Mouse (Mus musculus) kidney, adult 8-10 months (tissue): Measurements from ENCODE around the gene Akap13.

ENCODE experiments used
- DNase-seq, 2 experiments: peaks; one replicate each; pipeline ENCODE4 v3.0.0; 2022

Gene Akap13

GRCm38 (mm10) chr7:75684976-75685375 lies 229.6 kb downstream of the Akap13 start:
- no peak for DNase-seq

DNA sequence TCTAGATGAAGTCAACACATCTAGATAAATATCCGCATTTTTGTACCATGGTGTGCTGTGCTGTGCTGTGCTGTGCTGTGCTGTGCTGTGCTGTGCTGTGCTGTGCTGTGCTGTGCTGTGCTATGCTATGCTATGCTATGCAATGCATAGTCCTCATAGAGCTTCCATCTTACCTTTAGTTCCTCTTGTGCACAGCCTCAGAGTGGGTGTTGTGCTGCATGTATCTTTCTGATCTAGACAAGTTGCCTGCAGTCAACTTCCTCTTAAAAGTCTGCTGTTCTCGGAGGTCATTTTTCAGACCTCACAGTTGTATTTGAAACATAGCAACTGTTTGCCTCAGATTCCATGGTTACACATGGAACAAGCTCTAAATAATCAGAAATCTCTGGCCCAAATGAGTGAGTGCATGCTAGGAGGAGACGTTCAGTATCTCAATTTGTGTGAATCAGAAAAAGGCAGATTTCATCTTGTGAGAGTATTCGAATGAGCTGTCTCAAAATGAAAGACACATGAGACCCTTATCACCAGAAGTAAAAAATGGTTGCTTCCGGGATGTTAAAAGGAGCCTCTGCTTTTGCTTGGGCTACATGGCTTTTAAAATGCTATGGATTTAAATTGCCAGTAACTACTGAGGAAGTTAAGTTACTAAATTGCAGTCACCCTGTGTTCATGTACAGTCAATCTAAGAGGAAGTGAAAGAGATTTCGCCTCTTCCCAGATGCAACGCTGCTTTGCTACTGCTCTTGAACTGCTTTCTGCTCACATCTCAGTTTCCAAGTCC lies 230.9 kb downstream of the Akap13 start:
- no peak for DNase-seq

GRCm38 (mm10) chr7:75686827-75687164 lies 231.5 kb downstream of the Akap13 start:
- no peak for DNase-seq

DNA sequence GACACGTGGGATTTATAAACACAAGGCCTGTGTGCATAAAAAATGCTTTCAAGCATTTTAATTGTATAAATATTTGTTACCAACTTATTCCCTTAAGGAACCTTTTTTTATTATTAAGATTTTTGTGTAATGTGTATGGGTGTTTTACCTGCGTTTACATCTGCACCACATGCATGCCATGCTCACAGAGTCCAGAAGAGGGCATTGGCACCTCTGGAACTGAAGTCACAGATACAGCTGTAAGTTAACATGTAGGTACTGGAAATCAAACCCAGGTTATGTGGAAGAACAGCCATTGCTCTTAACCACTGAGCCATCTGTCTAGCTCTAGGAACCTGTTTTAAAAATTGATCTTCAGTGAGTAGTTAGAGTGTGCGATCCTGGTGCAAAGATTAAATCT lies 232.8 kb downstream of the Akap13 start:
- no peak for DNase-seq

DNA sequence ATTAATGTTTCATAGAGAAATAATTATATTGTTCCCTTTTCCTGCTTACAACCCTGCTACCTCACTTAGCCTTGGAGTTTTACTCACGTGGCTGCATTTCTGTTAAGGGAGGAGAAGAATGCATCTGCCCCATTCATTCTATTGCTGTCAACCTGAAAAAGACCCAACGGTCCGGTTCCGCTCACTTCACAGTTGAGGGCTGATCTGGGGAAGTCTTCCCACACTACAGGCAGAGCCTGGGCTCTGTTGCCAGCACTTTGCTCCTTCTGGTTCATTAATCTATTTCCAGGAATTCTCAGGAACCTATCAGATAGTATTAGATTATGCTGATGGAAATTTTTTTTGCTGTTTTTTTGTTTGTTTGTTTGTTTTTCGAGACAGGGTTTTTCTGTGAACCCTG lies 239.4 kb downstream of the Akap13 start:
- DNase-seq, result no peak

DNA sequence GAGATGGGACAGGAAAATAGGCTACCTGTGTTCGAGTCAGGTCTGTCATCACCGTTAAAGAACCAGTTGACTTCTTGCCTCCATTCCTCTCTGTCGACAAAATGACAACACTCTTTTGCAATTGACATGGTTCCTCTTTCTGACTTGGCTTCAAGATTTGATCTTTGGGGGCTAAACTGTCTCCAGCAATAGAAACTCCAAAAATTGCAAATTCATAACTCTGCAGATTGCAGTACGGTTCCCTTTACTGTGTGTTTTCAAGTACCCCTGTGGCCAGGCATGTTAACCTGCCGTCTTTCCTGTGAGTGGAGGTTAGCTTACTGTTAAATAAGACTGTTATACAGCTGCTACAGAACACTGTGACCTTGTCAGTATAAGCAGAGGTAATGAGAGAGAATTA lies 244.5 kb downstream of the Akap13 start:
- no peak for DNase-seq

DNA sequence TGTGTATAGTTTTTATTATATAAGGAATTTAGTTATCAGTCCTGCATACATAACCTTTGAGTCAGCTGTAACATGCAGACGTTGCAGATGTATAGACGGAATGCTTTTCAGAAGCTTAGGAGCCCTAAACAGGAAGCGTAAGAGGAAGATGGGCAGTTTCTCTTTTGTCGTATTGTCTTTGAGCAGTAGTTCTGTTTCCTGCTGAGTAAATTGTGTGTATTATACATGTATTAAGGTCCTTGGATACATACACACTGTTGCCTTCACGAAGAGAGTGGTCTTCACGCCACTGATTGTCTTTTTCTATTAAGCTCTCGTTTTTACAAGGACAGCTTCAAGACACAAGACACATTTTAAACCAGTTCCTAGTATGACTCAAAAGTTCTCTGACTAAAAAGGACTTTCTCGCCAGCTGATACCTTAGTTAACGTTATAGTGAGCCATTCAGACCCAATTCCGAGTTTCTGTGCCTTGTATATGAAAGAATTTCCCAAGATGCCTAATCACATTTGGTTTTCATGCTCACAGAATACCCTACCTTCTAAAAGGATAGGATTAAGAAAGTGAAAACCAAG lies 245.5 kb downstream of the Akap13 start:
- DNase-seq, result no peak

DNA sequence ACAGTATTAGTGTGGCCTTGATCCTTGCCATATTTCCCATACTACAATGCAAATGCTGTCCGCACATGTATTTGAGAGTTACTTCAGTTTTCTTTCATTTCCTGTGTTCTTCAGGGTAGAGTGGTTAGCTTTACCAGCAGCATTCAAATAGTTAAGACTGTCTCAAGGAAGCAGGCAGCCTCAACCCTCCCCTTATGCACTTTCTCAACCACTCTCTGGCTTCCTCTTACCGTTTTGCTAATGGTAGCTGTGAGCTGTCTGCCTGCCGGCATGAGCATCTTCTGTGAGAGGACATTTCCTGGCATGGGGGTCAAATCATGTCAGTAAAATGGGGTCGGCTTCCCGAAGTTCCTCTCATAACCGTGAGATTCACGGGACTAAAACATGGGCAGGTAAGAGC lies 246.4 kb downstream of the Akap13 start:
- DNase-seq, result no peak

- no peak for DNase-seq
These were observed 247.0 kb downstream of the Akap13 start for GRCm38 (mm10) chr7:75702368-75702767.

DNA sequence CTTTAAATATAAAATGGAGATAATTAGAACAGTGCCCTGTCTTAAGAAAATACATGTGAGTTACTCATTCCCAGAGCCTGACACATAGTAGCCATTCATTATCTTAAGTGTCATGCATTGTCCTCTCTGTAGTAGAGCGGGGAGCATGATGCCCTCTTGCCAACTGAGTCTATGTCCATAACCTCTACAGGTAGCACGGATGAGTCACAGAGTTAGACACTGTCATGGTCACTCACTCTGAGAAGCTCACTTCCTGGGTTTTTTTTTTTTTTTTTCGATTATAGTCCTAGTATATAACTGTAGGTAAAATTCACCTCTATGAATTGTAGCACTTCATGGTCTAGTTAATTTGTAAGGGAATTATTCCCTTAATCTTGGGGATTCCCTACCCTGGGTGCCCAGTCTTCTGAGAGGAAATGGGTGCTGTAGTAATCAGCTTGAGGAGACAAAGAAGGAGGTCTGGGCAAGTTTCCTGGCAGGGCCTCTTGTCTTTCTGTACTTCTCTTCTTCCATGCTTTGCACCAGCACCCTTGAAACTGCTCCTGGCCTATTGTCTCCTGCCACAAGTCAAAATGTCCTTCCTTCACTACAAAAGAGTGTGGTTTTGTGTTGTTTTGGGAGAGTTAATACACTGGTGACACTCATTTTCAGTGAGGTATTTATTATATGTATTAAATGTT lies 247.8 kb downstream of the Akap13 start:
- DNase-seq, result no peak

- DNase-seq, result no peak
These were observed 249.5 kb downstream of the Akap13 start for GRCm38 (mm10) chr7:75704862-75705261.

GRCm38 (mm10) chr7:75709936-75710335 lies 254.6 kb downstream of the Akap13 start:
- DNase-seq, result no peak

GRCm38 (mm10) chr7:75710920-75711319 lies 255.6 kb downstream of the Akap13 start:
- DNase-seq, result no peak

GRCm38 (mm10) chr7:75711436-75711835 lies 256.1 kb downstream of the Akap13 start:
- no peak for DNase-seq

DNA sequence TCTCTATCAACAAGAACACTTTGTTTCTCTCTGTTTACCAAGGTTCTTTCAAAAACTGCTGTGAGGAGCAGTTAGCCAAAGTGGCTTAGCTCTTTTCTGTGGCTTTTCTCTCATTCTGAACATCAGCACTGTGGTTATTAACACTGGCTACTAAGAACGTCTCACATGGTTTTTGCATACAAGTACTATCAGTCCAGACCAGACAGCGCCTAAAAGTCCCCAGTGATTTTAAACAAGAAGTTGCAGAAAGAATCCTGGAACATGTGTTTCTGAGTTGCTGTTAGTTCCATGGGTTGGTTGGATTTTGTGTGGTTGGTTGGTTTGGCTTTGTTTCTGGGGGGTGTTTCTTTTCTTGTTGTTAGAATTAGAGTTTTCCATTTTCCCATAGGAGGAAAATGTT lies 257.5 kb downstream of the Akap13 start:
- no peak for DNase-seq

- no peak for DNase-seq
These were observed 258.6 kb downstream of the Akap13 start for GRCm38 (mm10) chr7:75713959-75714358.

DNA sequence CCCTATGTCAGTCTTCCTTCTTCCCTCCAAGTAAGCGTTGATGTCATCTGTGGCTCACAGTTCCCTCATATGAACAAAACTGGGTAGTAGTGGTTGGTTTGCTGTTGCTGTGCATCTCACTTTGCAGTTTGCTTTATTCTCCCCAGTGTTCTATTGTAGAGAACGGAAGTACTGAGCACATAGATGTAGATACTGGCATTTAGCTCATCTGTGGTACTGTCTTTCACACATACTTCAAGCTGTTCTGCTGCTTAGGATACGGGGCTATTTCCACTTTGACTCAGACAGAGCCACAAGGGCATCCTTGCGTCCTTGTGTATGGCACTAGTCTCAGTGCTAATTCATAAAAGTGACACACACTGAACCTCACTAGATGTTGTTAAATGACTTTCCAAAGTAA lies 259.7 kb downstream of the Akap13 start:
- DNase-seq, result no peak

GRCm38 (mm10) chr7:75715939-75716338 lies 260.6 kb downstream of the Akap13 start:
- DNase-seq, result peak; percentile 48 to 49

DNA sequence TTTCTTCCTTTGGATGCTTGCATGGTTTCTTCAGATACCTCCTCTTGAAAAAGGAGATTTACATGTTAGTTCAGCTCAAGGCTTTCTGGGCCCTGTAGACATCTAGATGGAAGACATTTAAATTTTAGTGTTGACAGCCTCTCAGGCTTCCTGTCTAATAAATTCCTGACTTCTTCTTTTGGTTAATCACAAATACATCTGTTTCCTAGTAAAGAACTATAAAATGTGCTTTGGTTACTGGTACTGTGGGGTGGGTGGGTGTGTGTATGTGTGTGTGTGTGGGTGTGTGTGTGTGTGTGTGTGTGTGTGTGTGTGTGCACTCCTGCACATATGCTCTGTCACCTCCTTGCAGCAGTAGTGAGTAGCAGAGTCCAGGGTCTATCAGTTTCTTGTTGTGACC lies 262.0 kb downstream of the Akap13 start:
- no peak for DNase-seq

DNA sequence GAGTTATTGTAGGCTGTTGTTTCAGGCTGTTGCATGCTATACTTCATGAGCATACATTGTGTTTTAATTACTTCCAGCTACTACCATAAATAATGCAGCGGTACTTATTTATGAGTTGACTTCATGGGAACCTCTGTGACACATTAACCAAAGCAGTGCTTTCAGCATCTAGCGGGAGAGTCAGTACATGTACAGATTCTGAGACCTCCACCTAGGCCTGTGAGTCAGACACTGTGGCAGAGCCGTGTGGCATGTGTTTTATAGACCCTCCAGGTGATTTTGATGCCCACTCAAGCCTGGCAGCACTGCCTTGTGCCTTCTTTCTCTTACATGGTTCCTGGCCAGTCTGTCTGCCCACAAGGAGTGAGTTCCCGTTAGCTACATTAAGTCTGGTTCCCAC lies 266.0 kb downstream of the Akap13 start:
- no peak for DNase-seq

DNA sequence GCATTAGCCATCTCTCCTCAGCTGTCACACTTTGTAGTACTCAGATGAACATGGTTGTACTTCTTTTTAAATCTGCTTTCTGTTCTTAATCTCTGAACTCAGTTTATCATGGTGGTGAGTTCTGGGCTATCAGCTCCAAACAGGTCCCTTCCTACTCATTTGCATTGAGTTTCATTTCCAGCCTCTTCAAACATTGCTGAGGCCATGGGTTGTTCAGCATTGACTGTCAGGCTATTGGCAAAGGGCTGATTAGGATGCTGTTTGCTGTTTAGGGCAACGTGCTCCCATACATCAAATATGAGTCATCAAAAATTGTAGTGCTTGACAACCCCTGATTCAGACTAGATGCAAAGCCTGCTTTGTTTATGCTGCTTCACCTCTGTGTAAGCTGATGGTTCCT lies 268.7 kb downstream of the Akap13 start:
- DNase-seq, result no peak

- DNase-seq, result no peak
These were observed 270.6 kb downstream of the Akap13 start for GRCm38 (mm10) chr7:75725899-75726298.

- no peak for DNase-seq
These were observed 271.5 kb downstream of the Akap13 start for GRCm38 (mm10) chr7:75726867-75727266.

DNA sequence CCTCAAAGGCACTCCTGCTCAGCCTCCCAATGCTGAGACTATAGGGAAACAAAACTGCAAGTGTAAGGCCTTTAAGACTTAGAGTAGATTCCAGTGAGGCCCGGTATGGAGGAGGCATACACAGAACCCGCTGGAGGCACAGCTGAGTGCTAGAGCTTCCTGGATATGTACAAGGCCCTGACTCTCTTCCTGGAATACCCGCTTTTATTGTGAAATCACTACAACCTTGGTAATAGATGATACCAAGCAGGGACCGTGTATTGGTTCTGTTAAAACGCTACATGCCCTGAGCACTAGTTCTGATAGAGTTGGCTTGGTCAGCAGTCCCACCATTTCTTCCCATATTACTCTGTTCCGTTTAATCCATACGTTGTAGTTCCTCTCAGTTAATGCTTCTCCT lies 274.3 kb downstream of the Akap13 start:
- no peak for DNase-seq
